8 mouse cellular contexts compared by ENCODE assay signal in genomic region chr4:82530875-82531353, GRCm38 (mm10).
A peak's percentile ranks its signal among the peaks of the same experiment; 100 is the strongest.
DNase-seq lines count a peak whose midpoint lies in the region; ATAC-seq lines count a peak whose summit lies in the region.

No protein-coding gene starts in this region.

- H3K4me1 ChIP-seq in embryonic facial prominence, embryonic 11.5 days (ENCODE audit: control insufficient read depth, insufficient read depth, low read length): peaks cover 2% of the 10 kb centered on the region; the same call in 1 of the 2 replicates
- peaks cover 32 to 51% of the 10 kb centered on the region in 2 experiments for H3K4me1 ChIP-seq in heart, embryonic 14.5 days (ENCODE audit: control insufficient read depth in 2 of 2, insufficient read depth in 2 of 2, low read length in 2 of 2)

- H3K27ac ChIP-seq in embryonic facial prominence, embryonic 11.5 days (replicated peaks; ENCODE audit: low read depth, low read length): peak overlapping the region; percentile 9; the same call in 1 of the 2 replicates
- peak overlapping the region; percentile 60 to 69 for H3K27ac ChIP-seq in heart, embryonic 14.5 days (replicated peaks in 1 of 2; ENCODE audit: control insufficient read depth in 1 of 2, insufficient read depth in 1 of 2, low read depth in 2 of 2, low read length in 2 of 2)

- no peaks in the 10 kb centered on the region for H3K9me3 ChIP-seq in embryonic facial prominence, embryonic 11.5 days (replicated peaks; ENCODE audit: control insufficient read depth, low read length)
- H3K9me3 ChIP-seq in heart, embryonic 14.5 days (ENCODE audit: control insufficient read depth, low read length): no peaks in the 10 kb centered on the region

- no peak overlapping the region for H3K4me2 ChIP-seq in embryonic facial prominence, embryonic 11.5 days (ENCODE audit: low read depth, low read length)
- H3K4me2 ChIP-seq in heart, embryonic 14.5 days (ENCODE audit: low read length): no peak overlapping the region

- DNase-seq in adipocyte (ENCODE audit: low spot score): peak; percentile 82
- DNase-seq in embryonic facial prominence, embryonic 11.5 days (ENCODE audit: low spot score): no peak
- peak; percentile 49 to 61 for DNase-seq in kidney, postnatal 36 days
- DNase-seq in skeletal muscle tissue, adult 2 months (ENCODE audit: low read depth, low spot score): peak; percentile 89
- DNase-seq in c-Kit-positive CD71-positive TER-119-positive erythroid progenitor cells, embryonic 14.5 days (ENCODE audit: low spot score): no peak
- DNase-seq in right cerebral cortex, adult 2 months (ENCODE audit: low spot score in 2 of 2): no peak
- DNase-seq in retina, embryonic 14.5 days (ENCODE audit: low spot score): no peak

- H3K4me3 ChIP-seq in embryonic facial prominence, embryonic 11.5 days (ENCODE audit: low read depth, low read length): no peak overlapping the region
- H3K4me3 ChIP-seq in heart, embryonic 14.5 days (ENCODE audit: control insufficient read depth in 1 of 2, insufficient read depth in 1 of 2, low read depth in 1 of 2, low read length in 2 of 2): no peak overlapping the region

- no peak for ATAC-seq in embryonic facial prominence, embryonic 11.5 days (replicated peaks; ENCODE audit: insufficient number of reproducible peaks, low FRiP score, low TSS enrichment, low read depth)
- peak; percentile 41; the same call in 1 of the 2 replicates for ATAC-seq in heart, embryonic 14.5 days (ENCODE audit: insufficient number of reproducible peaks, insufficient read depth, low FRiP score, low read depth)

- peaks cover 1% of the 10 kb centered on the region; the same call in 1 of the 2 replicates for H3K27me3 ChIP-seq in embryonic facial prominence, embryonic 11.5 days (ENCODE audit: control insufficient read depth, insufficient read depth, low read length)
- no peaks in the 10 kb centered on the region for H3K27me3 ChIP-seq in heart, embryonic 14.5 days (ENCODE audit: control insufficient read depth, insufficient read depth, low read length)

- WGBS in embryonic facial prominence, embryonic 11.5 days: 45% methylated on average over 3 of the region's 3 CpGs
- 49% methylated on average over 3 of the region's 3 CpGs for WGBS in heart, embryonic 14.5 days

- no peak overlapping the region for H3K9ac ChIP-seq in embryonic facial prominence, embryonic 11.5 days (replicated peaks; ENCODE audit: low read length)
- no peak overlapping the region for H3K9ac ChIP-seq in heart, embryonic 14.5 days (ENCODE audit: low read length)

- no peaks in the 10 kb centered on the region for H3K36me3 ChIP-seq in embryonic facial prominence, embryonic 11.5 days (replicated peaks; ENCODE audit: control insufficient read depth, insufficient read depth, low read depth, low read length)
- H3K36me3 ChIP-seq in heart, embryonic 14.5 days (ENCODE audit: control insufficient read depth, insufficient read depth, low read length): no peaks in the 10 kb centered on the region

Comparison
In these comparisons a context has a peak if more than half of its experiments do, and no peak if none do; other contexts are left out.
1. DNase-seq: peak in adipocyte (single experiment), kidney, postnatal 36 days (2 of 2) and skeletal muscle tissue, adult 2 months (single experiment); none in embryonic facial prominence, embryonic 11.5 days (single experiment), c-Kit-positive CD71-positive TER-119-positive erythroid progenitor cells, embryonic 14.5 days (single experiment), right cerebral cortex, adult 2 months (0 of 2) and retina, embryonic 14.5 days (single experiment).